Mouse (Mus musculus): ENCODE data around the gene Parvg.

GRCm38 (mm10) chr15:84303264-84303663, 20.6 kb upstream of the Parvg start:
- TF ChIP-seq CTCF (IDR thresholded peaks at IDR 0.05; ENCODE audit: low read depth, low read length) (no peak), POLR2A (IDR thresholded peaks at IDR 0.05; ENCODE audit: borderline replicate concordance, low read depth, low read length) (no peak)

Measured in bone marrow macrophage, adult 2 months (primary cell).